Mouse (Mus musculus) layer of hippocampus, postnatal 14 days (tissue): ENCODE data around the gene Gsn. TPM values are rescaled to one million over a fixed set of nuclear protein-coding genes. Genes with fewer than 3 reads are reported as not detected.

Experiments used
- DNase-seq, 2 experiments: peaks; one replicate each; pipeline ENCODE4 v3.0.0; 2021 to 2022; ENCODE audit warnings: low spot score in 2 of 2, mixed read lengths in 1 of 2
- long read RNA-seq, 2 experiments: library from polyadenylated mRNA; stranded (forward); transcript quantifications; one replicate each; pipeline ENCODE4 v2.0.0; 2021
- total RNA-seq, 2 experiments: library from RNA; stranded (reverse); gene quantifications; 2 replicates each; pipeline ENCODE4 v1.2.3; 2021

Gsn gene
- 10 to 100 TPM; 85.8 to 94.7 TPM for total RNA-seq
- long read RNA-seq, experiment 1, transcript Gsn-201 (17 exons, 2,653 nt), result major isoform, 280 of 342 reads
- long read RNA-seq, experiment 1, transcript Gsn-205 (18 exons, 2,607 nt), result minor isoform, 21 of 342 reads
- long read RNA-seq, experiment 1, partial matches to known transcripts, result 12 of 342 reads
- long read RNA-seq, experiment 1, other reads (novel, unspliced or antisense), result 29 of 342 reads
- long read RNA-seq, experiment 2, transcript Gsn-205 (18 exons, 2,607 nt), result minor isoform, 30 of 373 reads
- long read RNA-seq, experiment 2, transcript Gsn-201 (17 exons, 2,653 nt), result major isoform, 309 of 373 reads
- long read RNA-seq, experiment 2, partial matches to known transcripts, result 9 of 373 reads
- long read RNA-seq, experiment 2, other reads (novel, unspliced or antisense), result 25 of 373 reads

GRCm38 (mm10) chr2:35255885-35256833 is at the start of gene Gsn:
Gene Gsn (plus strand): TSS chr2:35256380.
- DNase-seq, result no peak

DNA sequence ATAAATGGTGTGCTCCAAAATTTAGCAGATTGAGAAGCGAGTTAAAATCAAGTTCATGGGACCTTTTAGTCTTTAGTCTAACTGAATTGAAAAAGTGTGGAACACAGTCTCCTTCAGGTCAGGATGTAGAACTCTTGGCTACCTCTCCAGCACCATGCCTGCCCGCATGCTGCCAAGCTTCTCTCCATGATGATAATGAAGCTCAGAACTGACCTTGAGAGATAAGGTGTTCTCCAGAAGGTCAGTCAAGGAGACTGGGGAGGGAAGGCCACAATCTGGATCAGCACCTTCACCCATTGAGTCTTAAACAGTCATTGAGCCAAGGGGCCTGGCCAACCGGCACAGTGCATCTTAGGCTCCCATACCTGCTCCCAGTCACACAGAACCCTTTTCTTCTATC is 49.4 kb upstream of the Gsn start:
- DNase-seq, result no peak

- no peak for DNase-seq
These were observed 48.1 kb upstream of the Gsn start for GRCm38 (mm10) chr2:35208054-35208453.

- no peak for DNase-seq
These were observed 47.1 kb upstream of the Gsn start for GRCm38 (mm10) chr2:35208931-35209665.

DNA sequence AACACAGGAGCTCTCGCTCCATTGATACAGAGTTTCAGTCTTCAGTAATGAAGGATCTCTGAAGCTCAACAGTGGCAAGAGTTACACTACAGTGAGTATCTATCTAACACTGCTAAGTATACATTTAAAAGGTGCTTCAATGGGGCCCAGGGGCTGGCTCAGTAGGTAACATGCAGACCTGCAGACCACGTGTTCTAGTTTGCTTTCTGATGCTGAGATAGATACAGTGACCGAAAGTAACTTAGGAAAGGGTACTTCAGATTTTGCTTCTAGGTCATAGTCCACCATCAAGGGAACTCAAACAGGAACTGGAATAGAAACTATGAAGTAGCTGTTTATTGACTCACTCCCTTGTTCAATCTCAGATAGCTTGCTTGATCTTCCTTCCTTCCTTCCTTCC is 44.5 kb upstream of the Gsn start:
- no peak for DNase-seq

DNA sequence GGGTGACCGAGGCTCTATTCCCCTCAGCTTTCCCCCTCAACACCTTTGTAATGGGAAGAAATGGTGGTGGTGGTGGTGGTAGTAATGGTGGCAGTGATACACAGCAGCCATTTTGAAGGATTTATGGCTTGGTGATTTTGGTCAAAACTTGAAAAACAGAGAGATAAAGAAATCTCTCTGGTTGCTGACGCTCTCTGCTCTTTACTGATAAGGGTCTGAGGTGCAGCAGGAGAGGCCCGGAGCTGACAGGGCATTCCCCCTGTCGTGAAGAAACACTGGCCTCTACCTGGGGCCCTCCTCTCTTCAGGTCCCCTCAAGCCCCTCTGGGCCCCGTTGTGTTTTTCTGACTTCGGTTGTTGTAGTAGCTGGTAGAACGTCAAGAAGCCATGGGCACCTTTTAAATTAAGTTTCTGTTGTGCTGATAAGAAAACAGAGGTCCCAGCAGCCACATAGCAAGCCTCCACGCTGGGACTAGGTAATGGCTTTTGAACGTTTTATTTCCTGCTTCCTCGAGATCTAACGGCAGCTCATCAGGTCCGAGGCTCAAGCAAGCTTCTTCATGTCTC is 42.8 kb upstream of the Gsn start:
- no peak for DNase-seq

- peak; percentile 88 for DNase-seq
These were observed 41.3 kb upstream of the Gsn start for GRCm38 (mm10) chr2:35214881-35215358.

GRCm38 (mm10) chr2:35215363-35215762 is 40.8 kb upstream of the Gsn start:
- DNase-seq, result peak in 1 of 2 experiments; percentile 36

DNA sequence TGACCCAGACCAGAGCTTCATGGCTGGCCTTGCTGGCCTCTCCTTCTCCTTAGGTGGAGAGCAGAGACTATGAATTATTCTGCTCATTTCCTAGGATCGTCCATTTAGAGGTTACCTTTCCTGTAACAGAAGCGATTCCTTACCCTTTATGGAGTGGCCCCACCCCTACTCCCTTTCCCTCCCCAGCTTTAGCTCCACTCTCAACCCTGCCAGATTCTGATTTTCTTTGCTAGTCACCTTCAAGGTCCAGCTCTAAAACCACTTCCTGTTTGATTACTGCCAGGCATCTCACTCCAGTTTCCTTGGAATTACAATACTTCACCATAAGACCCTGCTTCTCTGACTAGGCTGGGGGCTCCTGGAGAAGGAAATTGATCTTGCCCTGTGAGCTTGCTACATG is 39.5 kb upstream of the Gsn start:
- no peak for DNase-seq

DNA sequence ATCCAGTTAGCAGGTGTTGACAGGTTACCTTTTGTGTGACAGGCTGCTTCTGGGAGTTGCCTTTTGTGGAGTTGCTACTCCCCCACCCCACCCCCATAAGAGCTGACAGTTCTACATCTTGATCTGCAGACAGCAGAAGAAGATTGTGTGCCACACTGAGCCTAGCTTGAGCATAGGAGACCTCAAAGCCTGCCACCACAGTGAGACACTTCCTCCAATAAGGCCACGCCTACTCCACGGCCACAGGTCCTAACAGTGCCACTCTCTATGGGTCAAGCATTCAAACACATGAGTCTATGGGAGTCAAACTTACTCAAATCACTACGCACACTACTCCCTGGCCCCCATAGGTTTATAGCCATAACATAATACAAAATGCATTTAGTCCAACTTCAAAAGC is 37.4 kb upstream of the Gsn start:
- no peak for DNase-seq

DNA sequence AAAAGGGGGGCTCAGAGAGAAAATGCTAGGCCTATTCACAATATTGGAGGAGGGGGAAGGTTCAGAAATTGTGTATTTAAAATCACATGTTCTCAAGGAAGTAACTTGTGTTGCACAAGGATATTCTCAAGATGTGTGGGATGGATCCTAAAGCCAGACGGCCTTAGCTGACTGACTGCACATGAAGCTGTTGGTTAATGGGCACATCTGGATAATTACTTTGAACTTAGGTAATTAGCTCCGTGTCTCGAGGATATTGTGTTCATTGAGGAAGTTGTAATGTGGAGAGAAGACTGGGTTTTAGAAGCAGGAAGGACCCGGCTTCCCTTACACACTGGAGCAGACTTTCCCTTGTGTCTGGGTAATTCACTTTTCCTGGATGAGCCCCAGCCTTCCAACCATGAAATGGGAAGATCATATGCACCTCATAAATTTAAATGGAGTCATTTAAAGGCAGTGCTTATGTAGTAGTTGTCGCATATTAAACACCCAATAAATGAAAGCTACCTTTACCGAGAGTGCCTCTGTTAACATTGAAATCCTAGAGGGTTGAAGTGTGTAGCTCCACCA is 33.3 kb upstream of the Gsn start:
- DNase-seq, result no peak

- DNase-seq, result no peak
These were observed 31.9 kb upstream of the Gsn start for GRCm38 (mm10) chr2:35224285-35224684.

- DNase-seq, result no peak
These were observed 28.0 kb upstream of the Gsn start for GRCm38 (mm10) chr2:35228145-35228544.

DNA sequence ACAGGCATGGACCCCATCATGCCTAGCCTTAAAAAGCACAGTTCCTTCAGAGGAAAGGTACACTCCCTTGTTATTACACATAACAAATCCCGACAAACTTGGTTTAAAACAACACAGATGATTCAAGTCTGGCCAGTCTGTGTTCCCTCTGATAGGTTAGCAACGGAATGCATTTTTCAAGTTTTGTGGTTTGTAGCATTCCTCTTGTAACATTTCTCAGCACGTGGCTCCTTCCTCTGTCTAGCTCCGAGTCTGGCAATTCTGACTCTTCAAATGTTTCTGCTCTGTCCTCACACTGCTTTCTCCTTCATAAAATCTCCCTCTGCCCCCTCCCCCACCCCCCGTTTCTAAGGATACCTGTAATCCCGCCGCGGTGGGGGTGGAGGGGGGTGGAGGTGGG is 26.0 kb upstream of the Gsn start:
- no peak for DNase-seq

GRCm38 (mm10) chr2:35231871-35232270 is 24.3 kb upstream of the Gsn start:
- no peak for DNase-seq

- no peak for DNase-seq
These were observed 23.4 kb upstream of the Gsn start for GRCm38 (mm10) chr2:35232595-35233445.

- DNase-seq, result no peak
These were observed 22.3 kb upstream of the Gsn start for GRCm38 (mm10) chr2:35233898-35234297.

DNA sequence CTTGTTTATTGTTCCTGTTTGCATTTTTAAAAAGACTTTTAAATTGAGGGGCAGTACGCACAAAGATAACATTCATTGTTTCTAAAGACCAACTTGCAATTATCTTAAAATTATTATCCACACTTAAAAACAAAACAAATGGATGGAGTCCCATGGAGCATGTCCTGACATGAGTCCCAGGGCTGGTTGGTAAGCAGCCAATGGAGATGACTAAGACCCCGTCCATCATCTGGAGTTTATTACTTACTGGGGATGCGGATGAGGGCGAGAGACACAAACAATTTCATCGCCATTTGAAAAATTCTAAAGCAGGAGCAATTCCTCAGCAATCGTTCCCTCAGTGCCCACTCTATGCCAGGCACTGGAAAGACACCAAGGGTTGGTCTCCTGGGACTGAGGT is 21.2 kb upstream of the Gsn start:
- DNase-seq, result no peak

DNA sequence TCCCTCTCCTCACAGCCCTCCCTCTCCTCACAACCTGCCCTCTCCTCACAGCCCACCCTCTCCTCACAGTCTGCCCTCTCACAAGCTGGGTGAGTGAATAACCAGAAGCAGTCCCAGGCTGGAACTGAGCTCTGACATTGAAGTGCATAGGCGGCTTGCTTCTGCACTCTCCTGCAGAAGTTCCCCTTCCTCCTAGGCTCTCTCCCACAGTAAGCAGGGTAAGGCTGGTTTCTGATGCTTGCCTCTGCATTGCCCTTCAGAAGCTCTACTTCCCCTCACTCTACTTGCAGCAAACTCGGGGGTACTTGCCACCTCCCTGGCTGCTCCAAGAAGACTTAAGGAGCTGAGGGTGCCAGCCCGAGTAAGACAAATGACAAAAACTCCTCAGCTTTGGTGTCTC is 11.9 kb upstream of the Gsn start:
- no peak for DNase-seq

DNA sequence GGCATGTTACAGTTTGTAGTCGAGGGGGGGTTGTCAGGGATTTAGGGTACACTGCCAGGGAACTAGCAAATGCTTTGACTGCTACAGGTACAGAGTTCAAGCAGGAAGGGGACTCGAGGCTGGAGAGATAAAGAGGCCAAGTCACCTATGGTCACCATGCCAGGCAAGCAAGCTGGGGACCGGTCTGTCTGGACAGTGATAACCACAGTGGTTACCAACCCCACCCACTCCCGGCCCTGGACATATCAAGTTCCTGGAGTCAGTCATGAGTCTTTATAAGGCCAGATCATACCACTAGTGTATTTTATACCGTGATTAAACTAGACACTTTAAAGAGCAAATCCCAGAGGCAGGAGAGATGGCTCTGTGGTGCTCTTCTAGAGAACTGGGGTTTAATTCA is 8.4 kb upstream of the Gsn start:
- DNase-seq, result no peak
